Mouse (Mus musculus): ENCODE measurements at regions not wholly inside any gene's neighbourhood (a gene's known extent, or its start where the extent isn't known, plus 50 kb on each side); places are given as distances from the start of the nearest gene placed in this dataset.

DNA sequence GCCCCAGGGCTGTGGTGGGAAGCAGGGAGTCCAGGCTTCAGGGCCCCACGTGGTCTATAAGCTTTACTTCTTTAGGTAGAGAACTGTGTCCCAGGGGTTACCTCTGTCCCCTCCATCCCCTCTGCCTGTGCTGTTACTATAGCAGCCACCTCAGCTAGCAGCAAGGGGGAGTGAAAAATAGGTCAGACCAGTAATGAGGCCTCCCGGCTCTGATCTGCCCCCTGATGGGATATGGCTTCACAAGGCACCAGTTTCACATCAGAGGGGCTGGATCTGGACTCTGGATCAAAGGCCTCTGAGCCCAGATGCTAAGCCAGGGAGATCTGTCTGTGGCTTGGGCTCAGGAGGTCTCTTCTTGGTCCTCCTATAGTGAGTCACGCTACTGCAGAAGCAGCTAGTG lies 184.5 kb downstream of the Matn1 start:
- Histone ChIP-seq H3K9ac (ENCODE audit: low read depth, low read length) (no peak overlapping the region), H3K36me3 (ENCODE audit: control insufficient read depth, insufficient read depth, low read length) (no peaks in the 10 kb centered on the region), H3K4me2 (replicated peaks; ENCODE audit: low read depth, low read length) (no peak overlapping the region), H3K27me3 (ENCODE audit: control insufficient read depth, insufficient read depth, low read length) (no peaks in the 10 kb centered on the region), H3K9me3 (ENCODE audit: control insufficient read depth, low read length) (no peaks in the 10 kb centered on the region), H3K4me3 (ENCODE audit: low read depth, low read length) (no peak overlapping the region), H3K4me1 (replicated peaks; ENCODE audit: control insufficient read depth, insufficient read depth, low read length) (no peaks in the 10 kb centered on the region), H3K27ac (ENCODE audit: low read depth, low read length) (no peak overlapping the region)
- WGBS: 41% methylated on average over 3 of the region's 3 CpGs
- ATAC-seq (ENCODE audit: low FRiP score) (no peak), DNase-seq (ENCODE audit: low spot score) (no peak)

DNA sequence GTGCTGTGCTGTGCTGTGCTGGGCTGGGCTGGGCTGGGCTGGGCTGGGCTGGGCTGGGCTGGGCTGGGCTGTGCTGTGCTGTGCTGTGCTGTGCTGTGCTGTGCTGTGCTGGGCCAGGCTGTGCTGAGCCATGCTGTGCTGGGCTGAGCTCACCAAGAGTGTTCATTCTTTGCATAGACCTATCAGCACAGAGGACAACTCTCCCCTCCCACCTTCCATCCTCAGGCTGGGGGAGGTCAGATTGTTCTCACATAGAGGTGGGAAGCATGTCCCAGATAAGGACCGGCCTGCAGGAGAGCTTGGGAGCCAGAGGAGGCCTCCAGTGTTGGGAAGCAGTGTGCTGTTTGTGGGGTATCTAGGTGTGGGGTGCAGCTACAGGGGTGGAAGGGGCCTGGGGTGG lies 188.0 kb downstream of the Matn1 start:
- Histone ChIP-seq H3K27me3 (ENCODE audit: control insufficient read depth, insufficient read depth, low read length) (no peaks in the 10 kb centered on the region), H3K4me3 (ENCODE audit: low read depth, low read length) (no peak overlapping the region), H3K9ac (ENCODE audit: low read depth, low read length) (no peak overlapping the region), H3K27ac (ENCODE audit: low read depth, low read length) (no peak overlapping the region), H3K9me3 (ENCODE audit: control insufficient read depth, low read length) (no peaks in the 10 kb centered on the region), H3K36me3 (ENCODE audit: control insufficient read depth, insufficient read depth, low read length) (no peaks in the 10 kb centered on the region), H3K4me1 (replicated peaks; ENCODE audit: control insufficient read depth, insufficient read depth, low read length) (no peaks in the 10 kb centered on the region), H3K4me2 (replicated peaks; ENCODE audit: low read depth, low read length) (no peak overlapping the region)
- ATAC-seq (ENCODE audit: low FRiP score) (no peak), DNase-seq (ENCODE audit: low spot score) (no peak)
- WGBS: 33% methylated on average over 1 of the region's 1 CpGs

DNA sequence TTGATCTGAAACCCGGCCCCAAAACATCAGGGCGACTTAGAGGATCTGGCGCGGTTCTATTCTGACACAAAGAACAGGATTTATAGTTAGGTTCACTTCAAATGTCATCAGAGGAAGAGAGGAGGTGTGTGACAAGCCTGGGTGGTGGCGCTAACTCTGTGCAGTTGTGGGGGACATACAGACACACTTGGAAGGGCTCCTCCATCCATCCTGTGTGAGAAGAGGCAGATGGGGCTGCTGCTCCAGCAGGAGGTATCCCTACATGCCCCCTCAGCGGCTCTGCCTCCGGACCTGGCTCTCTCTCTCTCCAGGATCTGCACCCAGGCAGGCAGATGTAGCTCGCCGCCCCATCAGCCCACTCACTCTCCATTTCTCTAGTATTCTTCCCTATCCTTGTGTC lies 188.6 kb downstream of the Matn1 start:
- Histone ChIP-seq H3K9me3 (ENCODE audit: control insufficient read depth, low read length) (no peaks in the 10 kb centered on the region), H3K27me3 (ENCODE audit: control insufficient read depth, insufficient read depth, low read length) (no peaks in the 10 kb centered on the region), H3K9ac (ENCODE audit: low read depth, low read length) (no peak overlapping the region), H3K4me1 (replicated peaks; ENCODE audit: control insufficient read depth, insufficient read depth, low read length) (no peaks in the 10 kb centered on the region), H3K4me2 (replicated peaks; ENCODE audit: low read depth, low read length) (no peak overlapping the region), H3K36me3 (ENCODE audit: control insufficient read depth, insufficient read depth, low read length) (no peaks in the 10 kb centered on the region), H3K27ac (ENCODE audit: low read depth, low read length) (no peak overlapping the region), H3K4me3 (ENCODE audit: low read depth, low read length) (no peak overlapping the region)
- ATAC-seq (ENCODE audit: low FRiP score) (no peak), DNase-seq (ENCODE audit: low spot score) (no peak)
- 65% methylated on average over 9 of the region's 9 CpGs for WGBS

DNA sequence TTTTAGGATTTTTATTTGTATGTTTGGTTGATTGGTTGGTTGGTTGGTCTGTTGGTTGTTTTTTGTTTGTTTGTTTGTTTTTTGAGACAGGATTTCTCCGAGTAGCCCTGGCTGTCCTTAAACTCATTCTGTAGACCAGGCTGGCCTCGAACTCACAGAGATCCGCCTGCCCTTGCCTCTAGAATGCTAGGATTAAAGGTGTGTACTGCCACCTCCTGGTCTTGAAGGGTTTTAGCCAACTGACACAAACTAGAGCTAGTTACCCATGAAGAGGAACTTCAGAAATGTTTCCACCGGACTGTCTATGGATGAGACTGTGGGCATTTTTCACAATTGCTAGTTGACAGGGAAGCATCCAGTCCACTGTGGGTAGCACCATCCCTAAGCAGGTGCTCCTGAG lies 191.7 kb downstream of the Matn1 start:
- Histone ChIP-seq H3K27ac (ENCODE audit: low read depth, low read length) (no peak overlapping the region), H3K9me3 (ENCODE audit: control insufficient read depth, low read length) (no peaks in the 10 kb centered on the region), H3K4me3 (ENCODE audit: low read depth, low read length) (no peak overlapping the region), H3K4me2 (replicated peaks; ENCODE audit: low read depth, low read length) (no peak overlapping the region), H3K27me3 (ENCODE audit: control insufficient read depth, insufficient read depth, low read length) (no peaks in the 10 kb centered on the region), H3K36me3 (ENCODE audit: control insufficient read depth, insufficient read depth, low read length) (no peaks in the 10 kb centered on the region), H3K9ac (ENCODE audit: low read depth, low read length) (no peak overlapping the region), H3K4me1 (replicated peaks; ENCODE audit: control insufficient read depth, insufficient read depth, low read length) (no peaks in the 10 kb centered on the region)
- 89% methylated on average over 4 of the region's 4 CpGs for WGBS
- no peak for ATAC-seq (ENCODE audit: low FRiP score)
- DNase-seq (ENCODE audit: low spot score): no peak

DNA sequence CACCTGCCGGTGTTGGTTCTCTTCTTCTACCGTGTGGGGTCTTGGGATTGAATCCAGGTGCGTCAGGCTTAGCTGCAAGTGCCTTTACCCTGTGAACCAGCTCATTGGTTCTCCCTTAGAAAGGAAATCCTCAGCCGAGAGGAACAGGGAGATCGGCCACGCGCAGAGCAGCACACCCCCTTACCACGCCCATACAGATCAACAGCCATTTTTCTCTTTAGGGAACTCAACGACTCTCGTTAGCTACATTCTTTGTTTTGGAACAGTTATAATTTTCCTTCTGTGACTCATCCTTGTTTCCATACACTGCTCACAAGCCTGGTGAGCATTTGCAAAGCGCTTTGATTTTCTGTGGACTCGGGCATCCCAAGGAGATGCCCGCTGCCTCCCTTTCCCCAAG lies 194.7 kb downstream of the Matn1 start:
- 87% methylated on average over 13 of the region's 13 CpGs for WGBS

DNA sequence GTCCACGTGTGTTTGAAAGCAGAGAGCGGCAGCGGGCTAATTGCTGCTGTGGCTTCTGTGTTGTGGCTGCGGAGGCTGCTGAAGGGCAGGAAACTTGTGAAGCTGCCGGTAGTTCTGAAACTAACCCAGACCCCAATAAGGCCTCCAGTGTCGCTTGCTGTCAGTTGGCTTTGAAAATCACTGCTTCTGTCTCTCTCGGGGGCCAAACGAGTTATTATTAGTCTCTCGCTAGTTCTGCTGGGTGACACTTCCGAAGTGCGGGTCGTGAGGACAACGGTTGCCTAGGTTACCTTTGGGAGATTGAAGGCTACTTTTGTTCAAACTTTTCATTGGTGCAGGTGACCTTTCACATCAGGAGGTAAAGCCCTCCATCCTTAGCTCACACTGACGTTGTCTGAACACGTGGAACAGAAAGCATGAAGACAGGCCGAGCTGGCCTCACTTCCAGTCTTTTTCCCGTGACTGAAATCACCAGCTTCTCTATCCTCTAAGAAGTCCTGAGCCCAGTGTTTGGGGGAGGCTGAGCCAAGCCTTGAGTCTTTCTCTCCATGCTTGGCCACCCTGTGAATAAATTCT lies 197.8 kb downstream of the Matn1 start:
- Histone ChIP-seq H3K36me3 (ENCODE audit: control insufficient read depth, insufficient read depth, low read length) (no peaks in the 10 kb centered on the region), H3K4me3 (ENCODE audit: low read depth, low read length) (no peak overlapping the region), H3K9me3 (ENCODE audit: control insufficient read depth, low read length) (no peaks in the 10 kb centered on the region), H3K9ac (ENCODE audit: low read depth, low read length) (no peak overlapping the region), H3K4me1 (replicated peaks; ENCODE audit: control insufficient read depth, insufficient read depth, low read length) (no peaks in the 10 kb centered on the region), H3K4me2 (replicated peaks; ENCODE audit: low read depth, low read length) (no peak overlapping the region), H3K27me3 (ENCODE audit: control insufficient read depth, insufficient read depth, low read length) (no peaks in the 10 kb centered on the region), H3K27ac (ENCODE audit: low read depth, low read length) (no peak overlapping the region)
- peak; percentile 37 for DNase-seq (ENCODE audit: low spot score)
- no peak for ATAC-seq (ENCODE audit: low FRiP score)
- 39% methylated on average over 17 of the region's 17 CpGs for WGBS

More for the DNA sequence above, 194.7 kb downstream of the Matn1 start:
- Histone ChIP-seq H3K4me2 (replicated peaks; ENCODE audit: low read depth, low read length) (no peak overlapping the region), H3K27me3 (ENCODE audit: control insufficient read depth, insufficient read depth, low read length) (no peaks in the 10 kb centered on the region), H3K9me3 (ENCODE audit: control insufficient read depth, low read length) (no peaks in the 10 kb centered on the region), H3K4me1 (replicated peaks; ENCODE audit: control insufficient read depth, insufficient read depth, low read length) (no peaks in the 10 kb centered on the region), H3K9ac (ENCODE audit: low read depth, low read length) (no peak overlapping the region), H3K4me3 (ENCODE audit: low read depth, low read length) (no peak overlapping the region), H3K27ac (ENCODE audit: low read depth, low read length) (no peak overlapping the region), H3K36me3 (ENCODE audit: control insufficient read depth, insufficient read depth, low read length) (no peaks in the 10 kb centered on the region)
- no peak for DNase-seq (ENCODE audit: low spot score)
- no peak for ATAC-seq (ENCODE audit: low FRiP score)

DNA sequence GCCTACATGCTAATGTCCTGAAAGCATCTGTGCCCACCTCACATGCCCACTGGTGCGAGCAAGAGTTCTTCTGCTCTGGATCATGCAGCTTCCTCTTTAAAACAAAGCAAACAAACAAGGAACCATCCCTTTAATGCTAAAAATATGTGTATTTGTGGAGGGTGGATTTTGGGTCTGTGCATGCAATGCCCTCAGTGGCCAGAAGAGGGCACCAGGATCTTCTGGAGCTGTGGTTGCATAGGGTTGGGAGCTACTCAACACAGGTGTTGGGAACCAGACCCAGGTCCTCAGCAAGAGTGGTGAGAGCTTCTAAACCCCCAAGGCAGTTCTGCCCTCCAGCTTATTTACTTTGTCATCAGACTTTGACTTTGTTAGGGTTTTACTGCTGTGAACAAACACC lies 201.3 kb downstream of the Matn1 start:
- no peaks in the 10 kb centered on the region for H3K9me3 ChIP-seq (ENCODE audit: control insufficient read depth, low read length)
- H3K36me3 ChIP-seq (ENCODE audit: control insufficient read depth, insufficient read depth, low read length): no peaks in the 10 kb centered on the region
- WGBS: 62% methylated on average over 1 of the region's 1 CpGs
- H3K4me3 ChIP-seq (ENCODE audit: low read depth, low read length): no peak overlapping the region
- no peaks in the 10 kb centered on the region for H3K27me3 ChIP-seq (ENCODE audit: control insufficient read depth, insufficient read depth, low read length)
- no peak overlapping the region for H3K9ac ChIP-seq (ENCODE audit: low read depth, low read length)
- DNase-seq (ENCODE audit: low spot score) (no peak), ATAC-seq (ENCODE audit: low FRiP score) (no peak)
- no peak overlapping the region for H3K4me2 ChIP-seq (replicated peaks; ENCODE audit: low read depth, low read length)
- no peaks in the 10 kb centered on the region for H3K4me1 ChIP-seq (replicated peaks; ENCODE audit: control insufficient read depth, insufficient read depth, low read length)
- H3K27ac ChIP-seq (ENCODE audit: low read depth, low read length): no peak overlapping the region

DNA sequence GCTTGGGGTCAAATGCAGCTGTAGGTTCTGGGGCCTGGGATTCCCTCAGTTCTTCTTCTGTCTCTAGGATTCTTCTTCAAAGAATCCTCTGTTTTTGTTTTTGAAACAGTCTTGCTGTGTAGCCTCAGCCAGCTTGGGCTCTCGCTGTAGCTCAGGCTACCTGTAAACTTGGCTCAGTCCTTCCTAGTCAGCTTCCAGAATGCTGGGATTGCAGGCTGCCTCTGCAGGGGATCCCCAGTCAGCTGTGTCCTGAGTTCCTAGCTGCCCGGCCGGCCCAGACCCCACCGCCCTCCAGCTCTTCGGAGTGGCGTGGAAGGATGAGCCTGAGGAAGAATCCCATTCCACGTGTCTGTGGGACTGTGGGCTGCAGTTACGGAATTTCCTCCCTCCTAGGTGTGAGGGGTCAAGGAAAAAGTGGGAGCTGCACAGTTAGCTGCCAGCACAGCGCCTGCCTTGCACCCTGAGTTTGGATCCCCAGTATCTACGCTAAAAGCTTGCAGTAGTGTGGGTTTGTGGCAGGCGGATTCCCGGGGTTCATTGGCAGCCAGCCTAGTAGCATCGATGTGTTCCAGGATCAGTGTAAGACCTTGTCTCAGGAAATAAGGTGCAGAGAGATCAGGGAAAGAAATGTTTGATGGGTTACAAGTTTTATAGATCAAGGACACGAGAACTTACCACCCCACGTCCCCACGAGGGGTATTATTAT lies 204.0 kb downstream of the Matn1 start:
- ATAC-seq (ENCODE audit: low FRiP score) (no peak), DNase-seq (ENCODE audit: low spot score) (no peak)
- 70% methylated on average over 16 of the region's 16 CpGs for WGBS
- Histone ChIP-seq H3K9ac (ENCODE audit: low read depth, low read length) (no peak overlapping the region), H3K9me3 (ENCODE audit: control insufficient read depth, low read length) (no peaks in the 10 kb centered on the region), H3K36me3 (ENCODE audit: control insufficient read depth, insufficient read depth, low read length) (no peaks in the 10 kb centered on the region), H3K4me2 (replicated peaks; ENCODE audit: low read depth, low read length) (no peak overlapping the region), H3K4me1 (replicated peaks; ENCODE audit: control insufficient read depth, insufficient read depth, low read length) (no peaks in the 10 kb centered on the region), H3K4me3 (ENCODE audit: low read depth, low read length) (no peak overlapping the region), H3K27ac (ENCODE audit: low read depth, low read length) (no peak overlapping the region), H3K27me3 (ENCODE audit: control insufficient read depth, insufficient read depth, low read length) (no peaks in the 10 kb centered on the region)

DNA sequence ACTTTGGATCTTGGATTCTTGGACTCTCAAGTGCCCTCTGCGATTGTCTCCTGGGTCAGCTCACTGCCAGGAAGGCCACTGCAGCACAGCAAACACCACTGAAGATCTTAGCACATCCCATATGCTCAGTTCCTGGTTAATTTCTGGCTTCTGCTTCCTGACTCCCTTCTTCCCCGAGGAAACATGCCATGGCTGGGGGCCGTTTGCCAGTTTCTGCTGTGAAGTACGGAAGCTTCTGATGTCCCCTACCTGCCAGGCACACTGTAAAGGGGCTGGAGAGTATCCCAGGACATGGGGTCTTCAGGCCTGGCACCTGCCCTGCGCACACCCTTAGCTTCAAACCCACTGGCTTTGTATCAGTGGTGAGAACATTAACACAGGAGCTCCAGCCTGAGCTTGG lies 205.3 kb downstream of the Matn1 start:
- DNase-seq (ENCODE audit: low spot score) (no peak), ATAC-seq (ENCODE audit: low FRiP score) (no peak)
- H3K4me1 ChIP-seq (replicated peaks; ENCODE audit: control insufficient read depth, insufficient read depth, low read length): no peaks in the 10 kb centered on the region
- 85% methylated on average over 5 of the region's 5 CpGs for WGBS
- H3K36me3 ChIP-seq (ENCODE audit: control insufficient read depth, insufficient read depth, low read length): no peaks in the 10 kb centered on the region
- no peaks in the 10 kb centered on the region for H3K27me3 ChIP-seq (ENCODE audit: control insufficient read depth, insufficient read depth, low read length)
- H3K4me2 ChIP-seq (replicated peaks; ENCODE audit: low read depth, low read length): no peak overlapping the region
- H3K9ac ChIP-seq (ENCODE audit: low read depth, low read length): no peak overlapping the region
- H3K9me3 ChIP-seq (ENCODE audit: control insufficient read depth, low read length): no peaks in the 10 kb centered on the region
- no peak overlapping the region for H3K27ac ChIP-seq (ENCODE audit: low read depth, low read length)
- H3K4me3 ChIP-seq (ENCODE audit: low read depth, low read length): no peak overlapping the region

Data from hindbrain, embryonic 11.5 days (tissue).